Mouse (Mus musculus): Measurements from ENCODE around the gene Ndufb4. TPM values are rescaled to one million over a fixed set of nuclear protein-coding genes. Genes with fewer than 3 reads are reported as not detected.
A peak's percentile ranks its signal among the peaks of the same experiment; 100 is the strongest.

Ndufb4 gene
- total RNA-seq, 1 experiment = 47.3 TPM

DNA sequence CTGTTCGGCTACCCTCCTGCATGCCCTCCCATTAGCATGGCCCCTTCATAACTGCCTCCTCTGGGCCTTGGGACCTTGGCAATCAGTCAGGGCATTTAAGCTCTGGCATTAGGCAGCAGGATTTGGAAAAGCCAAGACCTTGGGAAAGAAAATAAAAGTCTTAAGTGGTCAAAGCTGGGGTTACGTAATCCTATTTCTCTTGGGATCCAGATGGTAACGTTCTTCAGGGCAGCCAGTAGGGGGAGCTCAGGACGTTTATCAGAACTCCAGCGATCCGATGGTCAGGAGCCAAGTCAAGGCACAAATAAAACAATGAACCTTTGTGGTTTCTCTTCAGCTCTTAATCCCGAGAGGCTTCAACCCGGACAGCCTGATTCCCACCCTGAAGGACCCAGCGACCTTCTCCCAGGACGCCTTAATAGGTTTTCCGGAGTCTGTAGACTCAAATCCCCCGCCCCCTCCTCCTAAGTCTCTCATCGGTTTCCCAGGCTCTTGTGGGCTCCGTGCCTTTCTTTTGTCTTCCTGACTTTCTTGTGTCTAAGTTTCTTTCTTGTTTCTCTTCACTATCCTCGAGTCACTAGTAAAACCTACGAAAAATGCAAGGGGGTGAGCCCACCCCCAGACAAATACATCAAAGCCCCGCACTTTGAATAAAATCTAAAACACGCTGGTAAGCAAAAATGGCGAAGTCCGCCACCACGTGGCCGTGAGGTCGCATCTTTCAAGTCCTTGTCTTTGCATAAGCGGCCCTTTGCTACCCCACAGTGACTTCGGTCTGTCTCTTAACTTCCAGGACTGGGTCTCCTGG, 30.6 kb upstream of the Ndufb4 start:
- in situ Hi-C loops (cut with MboI; ENCODE audit: low sequenced_read_pairs in 2 of 2, unreplicated experiment in 2 of 2) = no loop called here
- DNase-seq (ENCODE audit: low read depth, low spot score) = peak; percentile 81
- H3K9me3 ChIP-seq (ENCODE audit: control insufficient read depth, insufficient read depth, low read depth, low read length) = no peaks in the 10 kb centered on the region
- TF ChIP-seq ZNF384 (IDR thresholded peaks at IDR 0.05; ENCODE audit: low read depth, low read length) (peak; percentile 68), MAFK (IDR thresholded peaks at IDR 0.05; ENCODE audit: insufficient read depth, low read depth, low read length) (no peak), ZC3H11A (IDR thresholded peaks at IDR 0.05; ENCODE audit: borderline replicate concordance, low read depth, low read length) (peak; percentile 18; the same call in 1 of the 2 replicates), HCFC1 (IDR thresholded peaks at IDR 0.05; ENCODE audit: borderline replicate concordance, insufficient read depth, low read length) (no peak), CHD2 (IDR thresholded peaks at IDR 0.05; ENCODE audit: low read depth, low read length) (no peak)
- H3K9ac ChIP-seq (ENCODE audit: insufficient read depth, low read depth, low read length, poor library complexity, severe bottlenecking) = peak overlapping the region; percentile 29; the same call in 1 of the 2 replicates
- H3K27ac ChIP-seq (ENCODE audit: insufficient read depth, low read depth, low read length, poor library complexity, severe bottlenecking) = no peak overlapping the region
- H3K36me3 ChIP-seq (ENCODE audit: control insufficient read depth, insufficient read depth, low read length, poor library complexity, severe bottlenecking) = no peaks in the 10 kb centered on the region
- H3K4me1 ChIP-seq (ENCODE audit: control insufficient read depth in 2 of 2, insufficient read depth in 2 of 2, low read length in 2 of 2, poor library complexity in 1 of 2) = peaks cover 0 to 19% of the 10 kb centered on the region in 2 experiments
- H3K4me3 ChIP-seq (ENCODE audit: insufficient read depth in 1 of 2, low read depth in 1 of 2, low read length in 2 of 2, poor library complexity in 1 of 2, severe bottlenecking in 1 of 2) = peak overlapping the region; percentile 3 to 4; a peak in 2 of 4 replicates

GRCm38 (mm10) chr16:37684259-37684633, 30.0 kb upstream of the Ndufb4 start:
- H3K27ac ChIP-seq (ENCODE audit: insufficient read depth, low read depth, low read length, poor library complexity, severe bottlenecking) = no peak overlapping the region
- TF ChIP-seq MAFK (IDR thresholded peaks at IDR 0.05; ENCODE audit: insufficient read depth, low read depth, low read length) (no peak), HCFC1 (IDR thresholded peaks at IDR 0.05; ENCODE audit: borderline replicate concordance, insufficient read depth, low read length) (no peak), ZC3H11A (IDR thresholded peaks at IDR 0.05; ENCODE audit: borderline replicate concordance, low read depth, low read length) (no peak), CHD2 (IDR thresholded peaks at IDR 0.05; ENCODE audit: low read depth, low read length) (no peak), ZNF384 (IDR thresholded peaks at IDR 0.05; ENCODE audit: low read depth, low read length) (no peak)

DNA sequence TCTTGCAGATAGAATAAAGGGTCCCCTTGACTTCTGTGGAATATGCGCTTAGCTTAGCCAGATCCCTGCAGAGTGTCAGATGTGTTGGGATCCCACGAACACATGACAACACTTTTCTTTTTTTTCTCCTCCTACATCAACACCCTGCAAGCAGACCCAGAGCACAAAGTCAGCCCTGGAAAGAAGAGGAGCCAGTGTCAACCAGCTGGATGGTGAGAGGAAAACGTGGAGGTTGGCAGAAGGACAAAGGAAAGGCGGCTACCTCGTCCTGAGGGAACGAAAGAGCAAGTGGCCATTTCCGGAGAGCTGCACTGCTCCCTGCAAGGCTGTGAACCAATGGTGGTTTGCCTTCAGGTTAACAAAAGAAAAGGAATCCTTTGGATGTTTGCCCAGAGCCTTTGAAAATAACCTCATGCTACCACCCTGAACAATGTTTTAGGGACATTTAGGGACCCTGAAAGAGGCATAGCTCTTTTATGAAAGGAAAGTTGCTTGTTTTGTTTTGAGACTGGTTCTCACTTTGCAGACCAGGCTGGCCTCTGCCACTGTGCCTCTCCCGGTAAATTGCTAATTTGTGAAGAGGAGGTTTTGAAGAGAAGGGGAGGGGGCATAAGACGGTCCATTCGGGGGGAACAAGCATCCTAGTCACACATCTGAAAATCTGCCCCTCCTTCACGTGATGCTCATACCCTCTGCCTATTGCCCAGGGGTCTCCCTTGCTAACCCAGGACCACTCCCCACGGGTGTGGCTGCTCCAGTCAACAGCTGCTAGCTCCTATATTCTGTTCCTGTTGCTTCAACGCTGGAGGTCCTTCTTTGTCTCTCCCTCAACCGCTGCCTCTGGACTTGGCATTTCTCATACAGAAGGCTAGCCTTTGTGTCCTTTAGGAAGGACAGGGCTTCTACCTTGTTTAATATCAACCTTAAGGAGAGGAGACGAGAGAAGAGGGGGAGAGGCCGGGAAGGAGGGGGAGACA, 29.2 kb upstream of the Ndufb4 start:
- Histone ChIP-seq H3K4me3 (ENCODE audit: insufficient read depth in 1 of 2, low read depth in 1 of 2, low read length in 2 of 2, poor library complexity in 1 of 2, severe bottlenecking in 1 of 2) (peak overlapping the region; percentile 6 to 19; a peak in 2 of 4 replicates), H3K9ac (ENCODE audit: insufficient read depth, low read depth, low read length, poor library complexity, severe bottlenecking) (peak overlapping the region; percentile 28), H3K27ac (ENCODE audit: insufficient read depth, low read depth, low read length, poor library complexity, severe bottlenecking) (no peak overlapping the region; the same call in 1 of the 2 replicates), H3K4me1 (ENCODE audit: control insufficient read depth in 2 of 2, insufficient read depth in 2 of 2, low read length in 2 of 2, poor library complexity in 1 of 2) (peaks cover 0 to 19% of the 10 kb centered on the region in 2 experiments), H3K9me3 (ENCODE audit: control insufficient read depth, insufficient read depth, low read depth, low read length) (no peaks in the 10 kb centered on the region), H3K36me3 (ENCODE audit: control insufficient read depth, insufficient read depth, low read length, poor library complexity, severe bottlenecking) (no peaks in the 10 kb centered on the region)
- DNase-seq (ENCODE audit: low read depth, low spot score) = no peak
- TF ChIP-seq ZNF384 (IDR thresholded peaks at IDR 0.05; ENCODE audit: low read depth, low read length) = no peak
- TF ChIP-seq CHD2 (IDR thresholded peaks at IDR 0.05; ENCODE audit: low read depth, low read length) = no peak
- no peak for TF ChIP-seq ZC3H11A (IDR thresholded peaks at IDR 0.05; ENCODE audit: borderline replicate concordance, low read depth, low read length)
- TF ChIP-seq HCFC1 (IDR thresholded peaks at IDR 0.05; ENCODE audit: borderline replicate concordance, insufficient read depth, low read length) = no peak
- no peak for TF ChIP-seq MAFK (IDR thresholded peaks at IDR 0.05; ENCODE audit: insufficient read depth, low read depth, low read length)
- in situ Hi-C loops (cut with MboI; ENCODE audit: low sequenced_read_pairs in 2 of 2, unreplicated experiment in 2 of 2) = no loop called here

More at GRCm38 (mm10) chr16:37684259-37684633, 30.0 kb upstream of the Ndufb4 start:
- in situ Hi-C loops (cut with MboI; ENCODE audit: low sequenced_read_pairs in 2 of 2, unreplicated experiment in 2 of 2) = no loop called here
- peaks cover 0 to 19% of the 10 kb centered on the region in 2 experiments for H3K4me1 ChIP-seq (ENCODE audit: control insufficient read depth in 2 of 2, insufficient read depth in 2 of 2, low read length in 2 of 2, poor library complexity in 1 of 2)
- no peak for DNase-seq (ENCODE audit: low read depth, low spot score)
- no peak overlapping the region; the same call in 1 of the 2 replicates for H3K9ac ChIP-seq (ENCODE audit: insufficient read depth, low read depth, low read length, poor library complexity, severe bottlenecking)
- no peaks in the 10 kb centered on the region for H3K9me3 ChIP-seq (ENCODE audit: control insufficient read depth, insufficient read depth, low read depth, low read length)
- H3K36me3 ChIP-seq (ENCODE audit: control insufficient read depth, insufficient read depth, low read length, poor library complexity, severe bottlenecking) = no peaks in the 10 kb centered on the region
- peak overlapping the region; percentile 4 to 19; a peak in 2 of 4 replicates for H3K4me3 ChIP-seq (ENCODE audit: insufficient read depth in 1 of 2, low read depth in 1 of 2, low read length in 2 of 2, poor library complexity in 1 of 2, severe bottlenecking in 1 of 2)

DNA sequence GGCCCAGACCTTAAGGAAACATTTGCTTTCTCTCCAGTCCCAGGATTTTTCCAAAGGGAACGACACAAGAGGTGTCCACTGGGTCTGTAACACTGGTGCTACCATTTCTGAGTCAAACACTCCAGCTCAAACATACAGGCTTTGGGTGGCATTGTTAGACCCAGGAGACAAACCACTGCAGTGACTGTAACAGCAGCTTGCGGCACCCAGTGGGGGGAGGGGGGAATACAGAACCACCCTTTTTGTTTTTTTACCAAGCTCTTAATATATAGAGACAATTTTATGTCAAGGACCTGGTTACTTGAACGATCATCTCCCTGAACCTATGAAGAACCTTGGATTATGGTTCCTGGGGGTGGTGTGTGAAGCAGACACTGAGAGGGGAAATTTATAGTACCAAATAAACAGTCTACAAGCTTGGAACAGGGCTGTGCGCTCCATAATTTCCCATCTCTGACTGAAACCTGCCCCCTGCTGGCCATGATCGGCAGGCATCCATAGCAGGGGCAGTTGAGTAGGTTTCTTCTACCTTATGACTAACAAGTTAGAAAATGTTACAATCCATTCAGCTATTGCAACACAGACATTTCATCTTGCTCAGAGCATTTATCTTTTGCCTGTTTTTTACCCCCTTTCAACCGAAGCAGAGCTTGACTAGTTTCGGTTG, 28.2 kb upstream of the Ndufb4 start:
- Histone ChIP-seq H3K9me3 (ENCODE audit: control insufficient read depth, insufficient read depth, low read depth, low read length) (no peaks in the 10 kb centered on the region), H3K9ac (ENCODE audit: insufficient read depth, low read depth, low read length, poor library complexity, severe bottlenecking) (no peak overlapping the region), H3K4me3 (ENCODE audit: insufficient read depth in 1 of 2, low read depth in 1 of 2, low read length in 2 of 2, poor library complexity in 1 of 2, severe bottlenecking in 1 of 2) (no peak overlapping the region), H3K27ac (ENCODE audit: insufficient read depth, low read depth, low read length, poor library complexity, severe bottlenecking) (no peak overlapping the region), H3K4me1 (ENCODE audit: control insufficient read depth in 2 of 2, insufficient read depth in 2 of 2, low read length in 2 of 2, poor library complexity in 1 of 2) (peaks cover 0 to 18% of the 10 kb centered on the region in 2 experiments), H3K36me3 (ENCODE audit: control insufficient read depth, insufficient read depth, low read length, poor library complexity, severe bottlenecking) (no peaks in the 10 kb centered on the region)
- in situ Hi-C loops (cut with MboI; ENCODE audit: low sequenced_read_pairs in 2 of 2, unreplicated experiment in 2 of 2) = no loop called here
- peak; percentile 74 for DNase-seq (ENCODE audit: low read depth, low spot score)
- TF ChIP-seq MAFK (IDR thresholded peaks at IDR 0.05; ENCODE audit: insufficient read depth, low read depth, low read length) (no peak), HCFC1 (IDR thresholded peaks at IDR 0.05; ENCODE audit: borderline replicate concordance, insufficient read depth, low read length) (no peak), ZC3H11A (IDR thresholded peaks at IDR 0.05; ENCODE audit: borderline replicate concordance, low read depth, low read length) (peak; percentile 24; the same call in 1 of the 2 replicates), ZNF384 (IDR thresholded peaks at IDR 0.05; ENCODE audit: low read depth, low read length) (0 out of 2 replicates have a peak, but pooled peaks have one; percentile 24), CHD2 (IDR thresholded peaks at IDR 0.05; ENCODE audit: low read depth, low read length) (no peak)
